ENCODE assay signal across 8 mouse cellular contexts in genomic region chr15:41162268-41162667, GRCm38 (mm10).
DNase-seq lines count a peak whose midpoint lies in the region; ATAC-seq and TF ChIP-seq lines count a peak whose summit lies in the region.

No protein-coding gene starts in this region.

- no peak for DNase-seq in gastrocnemius, adult 2 months
- no peak for DNase-seq in gastrocnemius, postnatal 25 days
- DNase-seq in lung, adult 18-20 months: no peak
- DNase-seq in left cerebral cortex, adult 18-20 months (ENCODE audit: low spot score in 2 of 2): peak; percentile 9 to 22
- no peak for DNase-seq in B cell, adult 2 months

- no peak for ATAC-seq in lung, embryonic 15.5 days (ENCODE audit: borderline replicate concordance, extremely low read depth, low FRiP score, low TSS enrichment)
- ATAC-seq in heart, embryonic 12.5 days (ENCODE audit: insufficient number of reproducible peaks, low FRiP score): no peak
- ATAC-seq in megakaryocyte, adult 5-6 weeks (ENCODE audit: poor library complexity, severe bottlenecking): no peak

- peak overlapping the region; percentile 34 for H3K4me2 ChIP-seq in lung, embryonic 15.5 days
- H3K4me2 ChIP-seq in heart, embryonic 12.5 days: 0 out of 2 replicates have a peak overlapping the region, but pooled peaks have one; percentile 15

- intact Hi-C loops in gastrocnemius, adult 2 months (cut with DNase I): no loop called here

- 32% methylated on average over 8 of the region's 8 CpGs for WGBS in lung, embryonic 15.5 days
- 41% methylated on average over 8 of the region's 8 CpGs for WGBS in heart, embryonic 12.5 days

- H3K27me3 ChIP-seq in lung, embryonic 15.5 days: no peaks in the 10 kb centered on the region
- no peaks in the 10 kb centered on the region for H3K27me3 ChIP-seq in heart, embryonic 12.5 days (replicated peaks)

- no peaks in the 10 kb centered on the region for H3K36me3 ChIP-seq in lung, embryonic 15.5 days
- H3K36me3 ChIP-seq in heart, embryonic 12.5 days: no peaks in the 10 kb centered on the region

- peak overlapping the region; percentile 25 for H3K4me3 ChIP-seq in gastrocnemius, adult 2 months
- H3K4me3 ChIP-seq in lung, embryonic 15.5 days: no peak overlapping the region
- no peak overlapping the region for H3K4me3 ChIP-seq in heart, embryonic 12.5 days

- H3K9me3 ChIP-seq in lung, embryonic 15.5 days: no peaks in the 10 kb centered on the region
- no peaks in the 10 kb centered on the region for H3K9me3 ChIP-seq in heart, embryonic 12.5 days (replicated peaks)

- no peak overlapping the region for H3K9ac ChIP-seq in lung, embryonic 15.5 days
- H3K9ac ChIP-seq in heart, embryonic 12.5 days: no peak overlapping the region

- no peak for TF ChIP-seq CTCF in gastrocnemius, adult 2 months (IDR thresholded peaks at IDR 0.05)

- H3K27ac ChIP-seq in gastrocnemius, adult 2 months: 0 out of 2 replicates have a peak overlapping the region, but pooled peaks have one; percentile 28
- 0 out of 2 replicates have a peak overlapping the region, but pooled peaks have one; percentile 31 for H3K27ac ChIP-seq in lung, embryonic 15.5 days
- H3K27ac ChIP-seq in heart, embryonic 12.5 days (ENCODE audit: poor library complexity, severe bottlenecking): no peak overlapping the region

- H3K4me1 ChIP-seq in lung, embryonic 15.5 days: peaks cover 10% of the 10 kb centered on the region
- peaks cover 5% of the 10 kb centered on the region; the same call in 1 of the 2 replicates for H3K4me1 ChIP-seq in heart, embryonic 12.5 days (replicated peaks)

Comparison
In these comparisons a context has a peak if more than half of its experiments do, and no peak if none do; other contexts are left out.
1. DNase-seq: peak in left cerebral cortex, adult 18-20 months (2 of 2); none in gastrocnemius, adult 2 months (single experiment), gastrocnemius, postnatal 25 days (single experiment), lung, adult 18-20 months (0 of 2) and B cell, adult 2 months (0 of 2).